Mouse (Mus musculus) layer of hippocampus, postnatal 25 days (tissue): Measurements from ENCODE around the gene Pou2f1. TPM values are rescaled to one million over a fixed set of nuclear protein-coding genes. Genes with fewer than 3 reads are reported as not detected.
"Not testable (repeated sequence)": the region's sequence is repeated elsewhere in the genome, so short reads cannot be mapped to it uniquely, and the experiment has no call there.

Experiments
- DNase-seq, 2 experiments: peaks; one replicate each; pipeline ENCODE4 v3.0.0; 2022; ENCODE audit warnings: mixed read lengths in 2 of 2, low spot score in 1 of 2; ENCODE audit errors: extremely low spot score in 1 of 2
- total RNA-seq, 2 experiments: library from RNA; stranded (reverse); gene quantifications; 2 replicates each; pipeline ENCODE4 v1.2.3; 2021

Pou2f1 gene
- total RNA-seq, 2 experiments from 2014 or later = 14.5 to 21.8 TPM

DNA sequence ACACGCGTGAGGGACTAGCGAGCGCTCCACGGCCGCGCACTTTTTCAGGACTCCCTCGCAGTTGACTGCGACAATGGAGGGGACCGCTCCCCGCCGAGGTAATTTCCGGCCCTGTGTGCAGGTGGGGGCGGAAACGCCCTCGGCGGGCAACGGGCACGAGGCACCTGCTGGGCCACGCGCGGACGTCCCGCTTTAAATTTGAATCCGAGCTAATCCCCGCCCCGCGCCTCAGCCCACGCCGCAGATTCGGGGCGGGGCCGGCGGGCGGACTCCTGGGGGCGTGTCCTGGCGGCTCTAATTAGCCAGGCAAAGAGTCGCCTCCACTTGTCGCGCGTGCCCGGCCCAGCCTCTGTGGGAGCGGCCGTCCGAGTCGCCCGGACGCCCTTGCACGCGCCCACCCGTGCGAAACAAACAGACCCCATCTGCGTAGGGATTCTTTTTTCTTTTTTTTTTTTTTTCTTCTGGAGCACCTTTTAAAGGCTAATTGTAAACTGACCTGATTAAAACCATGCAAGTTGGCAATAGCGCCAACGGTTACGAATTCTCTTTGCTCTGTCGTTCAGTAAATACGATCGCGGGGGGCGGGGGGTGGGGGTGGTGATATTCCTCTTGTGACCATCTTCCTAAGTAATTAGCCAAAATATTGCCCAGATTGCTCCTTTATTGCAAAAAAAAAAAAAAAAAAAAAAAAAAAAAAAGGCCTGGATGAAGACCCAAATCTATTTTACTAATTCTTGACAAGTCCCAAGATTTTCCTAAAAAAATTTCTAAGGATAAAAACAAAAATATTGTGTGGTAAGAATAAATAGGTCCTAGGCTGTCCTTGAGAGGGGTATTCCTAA is 924 bp upstream of the Pou2f1 start:
- DNase-seq = peak; percentile 83 to 90

DNA sequence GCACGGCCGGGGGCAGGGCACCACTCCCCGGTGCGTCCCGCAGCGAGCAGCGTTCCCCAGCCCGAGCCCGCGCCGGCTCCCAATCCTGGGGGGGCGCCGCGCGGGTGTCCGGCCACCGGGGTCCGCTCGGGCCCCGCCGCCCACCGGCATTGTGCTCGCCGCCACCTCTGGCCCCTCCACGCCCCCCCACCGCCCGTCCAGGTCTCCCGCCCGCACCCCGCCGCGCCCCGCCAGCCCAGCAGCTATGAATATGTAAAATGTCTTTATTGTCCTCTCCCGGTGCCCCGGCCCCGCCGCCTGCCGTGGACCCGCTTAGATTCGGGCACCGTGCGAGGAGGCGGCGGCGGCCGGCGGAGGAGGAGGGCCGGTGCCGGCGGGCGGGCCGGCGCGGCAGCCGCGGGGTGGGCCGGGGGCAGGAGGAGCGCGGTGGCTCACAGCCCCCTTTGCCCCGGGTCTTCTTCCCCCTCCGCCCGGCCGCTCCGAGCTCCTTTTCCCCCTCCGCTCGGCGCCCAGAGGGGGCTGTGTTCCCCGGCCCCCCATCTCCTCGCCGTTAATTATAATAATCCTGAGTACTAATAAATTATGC is 481 bp downstream of the Pou2f1 start:
- DNase-seq = peak in 1 of 2 experiments; percentile 27

DNA sequence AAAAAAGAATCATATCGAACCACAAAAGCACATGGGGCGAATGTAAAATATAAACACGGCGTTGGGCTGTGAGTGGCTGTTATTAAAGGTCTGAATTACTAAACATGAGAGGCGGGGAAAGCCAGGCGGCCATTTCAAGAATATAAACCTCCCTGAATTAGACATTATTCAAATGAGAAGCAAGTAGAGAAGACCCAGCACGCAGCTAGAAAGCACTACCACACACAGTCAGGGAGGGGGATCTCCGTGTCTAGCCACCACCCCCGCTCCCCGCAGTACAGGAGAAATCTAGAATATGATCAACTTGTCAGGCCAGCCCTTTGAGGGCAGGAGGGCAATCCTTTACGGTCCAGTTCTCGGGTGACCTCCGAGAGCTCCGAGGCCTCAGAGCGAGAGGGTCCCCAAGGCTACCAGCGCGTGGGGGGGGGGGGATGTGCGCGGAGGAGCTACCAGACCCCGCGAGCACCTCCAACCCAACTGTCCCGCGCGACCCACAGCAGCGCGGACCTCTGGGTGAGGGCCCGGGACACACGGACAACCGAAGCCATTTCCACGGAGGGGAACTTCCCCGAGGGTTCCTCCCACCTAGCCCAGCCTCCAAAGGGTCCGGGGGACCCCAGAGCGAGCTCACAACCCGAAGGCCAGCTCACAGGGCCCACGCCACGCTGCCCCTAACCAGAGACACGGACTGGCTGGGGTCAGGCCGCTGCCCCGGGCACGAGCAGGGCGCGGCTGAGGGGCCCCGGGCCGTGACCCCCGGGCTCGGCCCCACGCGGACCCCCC is 1.2 kb downstream of the Pou2f1 start:
- peak; percentile 26 to 38 for DNase-seq

DNA sequence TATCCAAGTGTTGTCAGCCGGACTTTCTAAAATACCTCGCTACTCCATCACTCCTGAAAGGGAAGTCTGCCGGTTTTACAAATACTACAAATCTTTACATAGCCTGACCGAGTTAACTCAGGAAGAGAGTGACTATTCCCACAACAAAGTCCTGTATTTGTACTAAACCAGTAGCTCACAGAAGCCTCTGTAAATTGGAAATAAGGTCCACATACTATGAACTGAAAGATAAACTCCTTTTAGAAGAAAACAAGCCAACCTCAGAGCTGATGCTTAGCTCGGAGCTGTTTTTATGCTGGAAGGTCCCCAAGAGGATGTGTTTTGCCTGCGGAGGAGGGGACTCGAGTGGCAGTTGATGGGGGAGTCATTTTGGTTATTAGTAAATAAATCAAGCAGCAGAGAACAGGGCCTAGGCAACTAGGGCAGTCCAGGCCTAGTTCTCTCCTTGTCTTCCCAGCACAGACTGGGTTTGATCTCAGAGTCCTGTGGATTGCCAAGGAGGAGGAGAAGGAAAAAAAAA is 1.8 kb downstream of the Pou2f1 start:
- DNase-seq = peak; percentile 10 to 20

DNA sequence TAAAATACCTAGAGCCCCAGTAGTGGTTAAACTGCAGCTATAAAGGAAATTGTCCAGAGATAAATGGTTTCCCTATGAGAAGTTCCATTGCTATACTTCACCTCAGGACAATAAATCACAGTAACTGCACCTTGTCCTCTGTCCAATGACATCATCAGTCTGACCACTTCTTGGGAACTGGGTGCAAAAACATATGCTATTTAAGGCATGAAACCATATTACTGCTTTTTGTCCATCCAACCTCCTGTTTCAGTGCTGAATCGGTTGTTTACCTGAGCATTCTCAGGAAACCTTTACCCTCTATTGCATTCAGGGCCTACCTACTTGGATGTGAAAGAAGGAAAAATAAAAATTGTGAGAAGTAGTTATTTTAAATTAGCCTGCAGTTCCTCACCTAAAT is 2.8 kb downstream of the Pou2f1 start:
- DNase-seq = no peak

DNA sequence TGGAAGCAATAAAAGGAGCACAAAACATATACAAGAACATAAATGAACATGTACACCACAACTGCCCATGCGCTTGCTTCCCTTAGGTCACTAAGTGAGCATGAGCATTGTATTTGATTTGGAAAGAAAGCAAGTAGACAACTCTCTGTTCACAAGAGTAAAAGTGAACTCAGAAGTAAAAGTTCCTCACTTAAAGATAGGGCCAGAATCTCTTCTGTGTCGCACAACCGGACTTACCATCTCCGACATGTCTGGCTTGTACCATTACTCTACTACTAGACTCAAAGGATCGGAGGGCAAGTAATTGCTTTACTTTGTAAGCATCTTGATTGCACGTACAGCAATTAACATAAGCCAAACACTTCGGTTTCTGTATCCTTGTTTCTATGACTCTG is 6.8 kb downstream of the Pou2f1 start:
- no peak for DNase-seq

DNA sequence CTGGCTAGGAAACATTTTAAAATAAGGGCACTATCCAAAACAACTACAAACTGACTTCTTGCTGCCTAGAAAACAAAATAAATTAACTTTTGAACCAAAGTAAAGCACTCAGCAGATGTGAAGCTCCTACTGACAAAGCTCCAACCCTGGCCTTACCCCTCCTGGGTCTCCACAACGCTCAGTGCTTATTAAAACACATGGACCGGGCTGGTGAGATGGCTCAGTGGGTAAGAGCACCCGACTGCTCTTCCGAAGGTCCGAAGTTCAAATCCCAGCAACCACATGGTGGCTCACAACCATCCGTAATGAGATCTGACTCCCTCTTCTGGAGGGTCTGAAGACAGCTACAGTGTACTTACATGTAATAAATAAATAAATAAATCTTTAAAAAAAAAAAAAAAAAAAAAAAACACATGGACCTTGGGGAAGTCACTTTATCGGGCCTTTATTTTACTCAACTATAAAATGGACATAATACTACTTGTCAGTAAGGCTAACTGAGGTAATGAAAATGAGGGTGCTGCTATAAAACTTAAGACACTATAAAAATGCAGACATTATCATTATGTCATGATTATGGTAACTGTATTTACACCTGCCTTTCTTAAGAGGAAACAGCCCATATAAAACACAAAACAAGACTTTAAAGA is 7.3 kb downstream of the Pou2f1 start:
- DNase-seq = not testable (repeated sequence)

DNA sequence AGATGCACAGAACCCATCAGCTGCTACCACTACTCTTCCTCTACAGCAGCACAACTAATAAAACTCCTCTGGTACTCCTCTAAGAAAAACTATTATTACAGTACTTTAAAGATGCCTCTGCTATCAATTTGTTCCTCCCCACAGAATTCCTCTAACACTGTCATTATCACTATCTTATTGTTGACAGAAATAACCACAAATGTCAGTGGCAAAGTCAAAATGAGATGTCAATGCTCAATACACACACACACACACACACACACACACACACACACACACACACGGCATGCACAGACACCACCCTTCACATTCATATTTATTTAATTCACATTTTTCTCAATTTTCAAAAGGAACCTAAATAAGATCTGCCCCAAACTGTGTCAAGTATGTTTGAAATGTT is 8.2 kb downstream of the Pou2f1 start:
- no peak for DNase-seq

DNA sequence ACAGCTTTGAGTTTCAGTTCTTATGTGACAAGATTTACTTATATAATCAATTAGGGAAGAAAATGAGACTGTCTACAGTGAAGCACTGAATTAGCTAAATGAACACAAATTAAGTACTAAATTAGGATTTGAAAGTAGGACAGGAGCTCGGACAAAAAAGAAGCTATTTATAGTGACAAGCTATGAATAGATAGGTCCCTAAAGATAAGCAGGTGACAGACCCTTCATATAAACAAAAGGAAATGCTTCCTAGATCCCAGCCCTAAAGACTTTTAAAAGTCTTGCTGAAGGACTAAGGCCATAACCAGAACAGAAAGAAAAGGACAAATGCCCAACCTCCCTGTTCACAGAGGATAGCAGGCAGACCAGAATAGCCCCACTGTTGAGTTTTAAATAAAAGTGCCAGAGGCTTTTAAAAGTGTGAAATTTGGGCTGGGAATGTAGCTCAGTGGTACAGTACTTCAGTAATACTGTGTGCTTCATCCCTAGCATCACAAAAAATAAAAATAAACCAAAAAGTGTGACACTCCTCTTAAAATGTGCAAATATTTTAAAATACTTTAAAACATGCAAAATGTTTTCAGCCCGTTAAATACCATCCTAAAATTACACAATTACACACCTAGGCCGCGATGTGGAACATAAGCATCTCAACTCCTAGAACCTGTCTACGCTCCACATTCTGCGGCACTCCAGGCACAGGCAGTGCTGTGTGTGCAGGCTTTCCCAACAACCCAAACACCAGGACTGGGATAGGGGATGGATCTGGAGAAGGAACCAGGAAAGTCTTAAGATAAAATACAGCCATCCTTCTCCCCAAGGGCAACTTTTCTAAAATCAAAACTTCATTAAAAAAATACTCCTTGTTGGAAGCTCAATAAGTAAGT is 9.0 kb downstream of the Pou2f1 start:
- no peak for DNase-seq

DNA sequence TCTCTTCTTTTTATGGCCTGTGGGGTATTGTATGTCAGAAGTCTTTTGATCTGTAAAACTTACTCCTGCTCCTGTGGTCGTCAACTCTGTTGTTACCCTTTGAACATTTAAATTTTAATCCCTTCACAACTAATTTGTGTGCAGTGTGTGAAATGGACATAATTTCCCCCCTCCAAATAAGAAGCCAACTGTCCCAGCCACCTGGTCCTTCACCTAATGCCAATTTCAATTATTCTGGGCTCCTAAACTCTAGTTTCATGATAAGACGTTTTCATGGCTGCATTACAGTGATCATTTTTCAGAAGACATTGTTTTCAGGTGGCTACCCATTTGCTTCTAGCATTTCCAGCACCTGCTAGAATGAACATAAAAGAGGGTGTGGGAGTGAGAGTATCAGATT is 13.9 kb downstream of the Pou2f1 start:
- DNase-seq = no peak

DNA sequence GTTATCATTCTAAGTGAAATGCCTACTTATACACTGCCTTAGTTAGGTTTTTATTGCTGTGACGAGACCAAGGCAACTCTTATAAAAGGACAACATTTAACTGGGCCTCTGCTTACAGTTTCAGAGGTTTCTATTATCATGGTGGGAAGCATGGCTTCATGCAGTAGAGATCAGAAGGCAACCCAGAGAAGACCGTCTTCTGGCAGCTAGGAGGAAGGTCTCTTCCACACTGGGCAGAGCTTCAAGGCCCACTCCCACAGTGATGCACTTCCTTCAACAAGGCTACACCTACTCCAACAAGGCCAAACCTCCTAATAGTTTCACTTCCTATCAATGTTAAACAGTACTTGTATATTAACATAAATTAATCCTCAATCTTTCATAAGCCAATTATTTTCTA is 14.4 kb downstream of the Pou2f1 start:
- no peak for DNase-seq

DNA sequence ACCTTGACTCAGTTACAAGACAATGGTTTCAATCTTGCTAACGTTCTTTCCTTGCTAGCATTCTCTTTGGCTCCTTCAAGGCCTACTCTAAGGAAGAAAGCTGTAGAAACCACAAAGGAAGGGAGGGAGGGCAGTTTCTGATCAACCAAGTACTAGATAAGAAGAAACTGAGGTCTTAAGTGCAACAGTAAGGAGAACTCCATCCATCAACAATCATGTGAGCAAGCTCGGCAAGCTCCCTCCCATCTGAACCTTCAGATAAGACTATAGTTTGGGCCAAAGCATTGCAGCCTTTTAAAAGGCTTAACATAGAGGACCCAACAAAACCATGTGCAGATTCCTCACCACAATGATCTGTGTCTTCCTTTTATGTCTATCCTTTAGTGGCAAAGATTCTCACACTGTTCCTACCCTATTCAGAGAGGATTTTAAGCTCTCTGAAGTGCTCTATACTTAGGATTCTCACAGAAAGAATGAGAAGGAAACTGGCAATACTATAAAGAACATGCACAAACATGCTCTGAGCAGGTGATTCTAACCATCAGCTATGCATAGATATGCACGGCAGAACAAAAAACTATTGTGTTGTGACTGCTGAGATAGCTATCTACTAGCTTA is 16.6 kb downstream of the Pou2f1 start:
- DNase-seq = no peak

DNA sequence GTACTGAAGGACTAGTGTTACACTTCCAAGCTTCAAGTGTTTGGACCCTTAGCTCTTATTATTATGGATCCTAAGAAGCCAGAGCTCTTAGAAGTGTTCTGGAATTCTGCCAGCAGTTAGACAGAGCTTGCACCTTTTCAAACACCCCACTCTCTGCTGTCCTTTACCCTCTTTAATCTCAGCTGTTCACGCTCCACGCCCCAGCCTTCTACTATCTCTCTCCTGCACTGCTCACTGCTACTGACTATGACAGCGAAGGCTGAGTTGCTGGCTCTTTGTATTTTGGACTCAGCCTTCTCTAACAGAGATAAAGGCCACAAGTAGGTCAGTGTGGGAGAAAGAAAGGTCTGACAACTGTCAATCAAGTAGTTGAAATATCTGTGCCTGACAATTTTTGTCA is 17.3 kb downstream of the Pou2f1 start:
- DNase-seq = no peak

DNA sequence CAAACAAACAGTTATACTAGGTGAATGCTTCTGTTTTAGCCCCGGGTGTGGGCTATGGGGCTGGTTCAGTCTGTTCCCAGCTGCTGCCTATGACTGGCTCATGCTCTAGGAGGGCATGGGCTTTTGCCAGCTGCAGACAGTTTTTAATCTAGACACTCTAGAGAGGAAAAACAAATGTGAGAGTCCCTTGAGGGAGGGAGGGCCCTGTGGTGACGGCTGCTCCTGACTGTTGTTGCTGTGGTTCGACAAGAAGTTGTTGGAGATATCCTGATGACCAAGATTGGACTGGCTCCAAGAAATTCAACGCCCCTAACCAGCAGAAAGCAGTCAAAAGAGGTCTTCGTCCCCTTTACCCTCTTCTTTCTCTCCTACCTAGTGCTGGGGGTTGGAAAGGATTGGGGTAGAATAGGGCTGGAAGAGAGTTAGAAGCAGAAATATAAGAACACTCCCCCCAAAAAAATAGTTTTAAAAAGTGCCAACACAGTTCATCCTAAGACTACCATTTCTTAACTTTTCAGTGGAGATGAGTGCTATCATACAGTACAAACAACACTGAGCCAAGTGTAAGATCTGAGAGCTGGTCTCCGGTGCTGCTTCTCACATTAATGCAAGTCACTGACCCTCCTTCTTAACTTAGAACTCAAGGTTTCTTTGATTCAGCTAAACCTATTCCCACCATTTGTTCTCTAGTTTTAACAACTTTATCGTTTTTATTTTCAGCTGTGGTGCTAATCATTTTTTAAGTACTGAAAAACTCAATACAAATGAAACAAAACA is 25.6 kb downstream of the Pou2f1 start:
- no peak for DNase-seq

DNA sequence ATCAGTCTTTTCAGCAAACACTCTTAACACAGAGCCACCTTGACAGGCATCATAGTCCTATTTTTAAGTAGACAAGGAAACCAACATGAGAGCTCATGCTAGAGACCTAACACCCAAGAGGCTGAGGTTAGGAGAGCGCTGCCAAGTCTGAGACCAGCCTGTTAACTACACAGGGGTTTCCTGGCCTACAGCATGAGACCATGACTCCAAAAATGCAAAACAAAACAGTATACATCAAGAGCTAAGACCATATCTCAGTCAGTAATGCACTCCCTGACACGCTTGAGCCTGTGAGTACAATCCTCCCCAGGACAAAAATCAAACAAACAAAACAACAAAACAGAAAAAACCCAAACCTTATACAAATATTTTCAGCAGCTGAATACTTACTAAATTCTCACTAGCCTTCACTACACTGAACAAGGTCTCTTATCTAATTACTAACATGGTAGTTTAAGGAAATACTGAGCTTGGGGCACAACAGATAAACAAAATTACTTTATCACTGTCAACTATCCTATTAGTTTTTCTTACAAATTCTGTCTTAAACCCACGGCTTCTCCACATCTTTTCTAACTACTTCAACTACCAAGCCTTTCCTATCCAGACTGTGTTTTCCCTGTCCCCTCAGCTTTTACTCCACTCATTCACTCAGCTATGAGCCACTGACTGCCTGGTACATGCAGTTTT is 33.3 kb downstream of the Pou2f1 start:
- DNase-seq = no peak

DNA sequence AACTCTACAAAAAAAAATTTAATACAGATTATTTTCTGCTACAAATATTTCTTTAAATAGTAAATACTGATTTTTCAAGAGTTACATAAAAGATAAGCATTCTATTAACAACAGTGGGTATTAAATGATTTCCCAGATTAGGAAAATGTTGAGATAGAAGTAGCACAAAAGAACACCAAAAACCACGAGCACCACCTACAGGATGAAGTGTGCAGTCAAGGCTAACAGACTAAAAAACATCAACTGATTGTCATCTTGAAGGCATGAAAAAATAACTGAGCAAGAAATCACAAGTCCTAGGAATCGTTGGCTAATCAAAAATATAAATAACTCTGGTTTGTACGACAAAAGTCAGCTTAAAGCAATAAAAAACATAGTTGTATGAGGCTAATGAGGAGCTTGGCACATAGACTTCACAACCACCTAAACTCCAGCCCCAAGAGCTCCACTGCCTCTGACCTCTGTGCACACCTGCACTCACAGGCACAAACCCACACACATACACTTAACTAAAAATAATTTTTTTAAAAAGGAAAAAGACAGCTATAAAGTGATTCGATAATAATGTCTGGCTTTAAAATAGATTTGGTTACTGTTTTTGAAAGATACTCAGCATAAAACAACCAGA is 35.3 kb downstream of the Pou2f1 start:
- DNase-seq = peak in 1 of 2 experiments; percentile 62

DNA sequence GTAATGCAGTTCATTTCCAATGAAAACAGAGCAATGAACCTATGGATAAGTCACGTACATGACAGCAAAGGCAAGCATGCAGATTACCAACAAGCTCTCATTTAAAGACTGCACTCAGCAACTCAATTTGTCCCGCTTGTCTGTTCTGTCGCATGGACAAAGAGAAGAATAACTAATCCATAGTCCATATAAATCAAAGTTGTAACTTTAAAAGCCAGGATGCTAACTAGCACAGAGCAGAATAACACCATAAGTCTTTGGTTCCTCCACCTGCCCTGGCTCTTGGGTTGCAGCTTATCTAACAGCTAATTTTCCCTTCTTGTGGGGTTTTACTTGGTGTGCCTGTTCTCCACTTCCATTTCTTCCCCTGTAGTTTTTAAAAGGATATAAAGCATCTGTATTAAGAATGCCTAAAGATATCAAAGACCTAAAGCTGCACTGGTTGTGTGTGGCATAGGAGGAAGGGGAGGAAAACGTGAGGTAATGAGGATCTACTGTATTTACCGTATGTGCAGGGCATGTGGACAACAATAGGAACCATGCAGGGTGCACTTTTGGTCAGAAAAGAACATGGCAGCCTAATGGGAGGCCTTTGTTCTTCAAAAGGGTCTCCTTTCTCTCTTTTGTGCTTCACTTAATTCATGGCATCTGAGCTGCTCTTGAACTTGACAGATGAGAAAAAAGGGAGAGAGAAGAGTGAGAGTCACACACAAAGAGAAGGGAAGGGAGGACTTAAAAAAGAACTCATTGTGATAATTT is 36.1 kb downstream of the Pou2f1 start:
- DNase-seq = no peak
